8 mouse cellular contexts compared by ENCODE assay signal in the genomic region with DNA sequence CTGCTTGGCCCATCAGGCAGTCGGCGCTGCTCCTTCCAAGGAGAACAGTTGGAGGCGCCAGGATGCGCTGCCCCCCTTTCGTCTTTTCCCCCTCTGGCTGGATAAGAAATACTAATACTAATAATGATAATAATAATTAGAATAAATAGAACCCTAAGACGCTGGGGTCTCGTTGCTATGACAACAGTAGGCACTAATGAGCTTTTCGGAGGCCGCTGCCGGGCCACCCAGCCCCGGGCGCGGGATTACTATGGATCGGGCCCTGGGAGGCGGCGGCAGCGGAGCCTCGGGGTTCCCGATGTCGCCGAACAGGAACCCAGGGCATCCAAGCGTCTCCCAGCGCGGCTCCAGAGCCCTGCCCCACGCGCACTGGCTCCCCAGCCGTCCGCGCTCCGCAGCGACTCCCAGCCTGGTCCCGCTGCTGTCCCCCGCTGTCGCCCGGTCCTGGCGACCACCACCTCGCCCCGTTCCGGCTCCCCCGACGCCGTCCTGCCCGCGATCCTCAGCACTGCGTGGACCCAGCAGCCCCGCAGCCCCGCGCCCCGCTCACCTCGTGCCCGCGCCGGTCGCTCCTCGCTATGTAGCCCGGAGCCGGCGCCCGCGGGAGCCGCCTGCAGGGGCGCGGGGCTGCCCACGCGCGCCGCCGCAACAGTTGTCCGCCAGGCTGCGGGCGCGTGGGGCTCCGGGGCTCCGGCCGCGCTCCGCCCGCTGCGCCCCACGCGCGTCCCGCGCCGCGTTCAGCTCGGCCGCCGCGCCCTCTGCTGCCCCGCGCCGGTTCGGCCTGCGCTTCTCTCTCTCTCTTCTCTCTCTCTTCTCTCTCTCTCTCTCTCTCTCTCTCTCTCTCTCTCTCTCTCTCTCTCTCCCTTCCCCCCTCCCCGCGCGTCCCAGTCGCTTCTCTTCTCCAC. TPM values are rescaled to one million over a fixed set of nuclear protein-coding genes. Genes with fewer than 3 reads are reported as not detected.
A peak's percentile ranks its signal among the peaks of the same experiment; 100 is the strongest.
DNase-seq lines count a peak whose midpoint lies in the region; ATAC-seq lines count a peak whose summit lies in the region.

No protein-coding gene starts in this region.

- H3K27ac ChIP-seq in embryonic facial prominence, embryonic 10.5 days (replicated peaks): peak overlapping the region; percentile 82
- H3K27ac ChIP-seq in hindbrain, embryonic 13.5 days: peak overlapping the region; percentile 55
- H3K27ac ChIP-seq in midbrain, embryonic 10.5 days (replicated peaks): peak overlapping the region; percentile 94

- peak overlapping the region; percentile 71 for H3K4me3 ChIP-seq in embryonic facial prominence, embryonic 10.5 days
- H3K4me3 ChIP-seq in hindbrain, embryonic 13.5 days: peak overlapping the region; percentile 60
- H3K4me3 ChIP-seq in midbrain, embryonic 10.5 days: peak overlapping the region; percentile 80

- peak overlapping the region; percentile 80 for H3K4me2 ChIP-seq in hindbrain, embryonic 13.5 days

- WGBS in embryonic facial prominence, embryonic 10.5 days: 1% methylated on average over 99 of the region's 99 CpGs
- under 1% methylated on average over 86 of the region's 99 CpGs for WGBS in hindbrain, embryonic 13.5 days
- 2% methylated on average over 98 of the region's 99 CpGs for WGBS in midbrain, embryonic 10.5 days

- no peaks in the 10 kb centered on the region for H3K36me3 ChIP-seq in embryonic facial prominence, embryonic 10.5 days (replicated peaks)
- H3K36me3 ChIP-seq in hindbrain, embryonic 13.5 days: no peaks in the 10 kb centered on the region
- no peaks in the 10 kb centered on the region for H3K36me3 ChIP-seq in midbrain, embryonic 10.5 days

- peak; percentile 27 to 37 for DNase-seq in layer of hippocampus, postnatal 25 days (ENCODE audit: extremely low spot score in 1 of 2, low spot score in 1 of 2)
- no peak for DNase-seq in layer of hippocampus, adult 9-11 months
- DNase-seq in embryonic facial prominence, embryonic 10.5 days (ENCODE audit: low spot score): peak; percentile 48
- DNase-seq in midbrain, embryonic 10.5 days (ENCODE audit: low spot score): peak; percentile 53
- no peak for DNase-seq in urinary bladder, postnatal 36 days (ENCODE audit: low spot score in 2 of 2)
- DNase-seq in spleen, postnatal 14 days (ENCODE audit: low spot score in 2 of 2): no peak
- DNase-seq in cerebellum, postnatal 4 days (ENCODE audit: low spot score in 2 of 2): no peak

- peaks cover 100% of the 10 kb centered on the region for H3K27me3 ChIP-seq in embryonic facial prominence, embryonic 10.5 days (replicated peaks; ENCODE audit: low read depth, poor library complexity, severe bottlenecking)
- H3K27me3 ChIP-seq in hindbrain, embryonic 13.5 days: peaks cover 61% of the 10 kb centered on the region
- H3K27me3 ChIP-seq in midbrain, embryonic 10.5 days (ENCODE audit: low read depth, poor library complexity, severe bottlenecking): peaks cover 100% of the 10 kb centered on the region

- H3K4me1 ChIP-seq in embryonic facial prominence, embryonic 10.5 days: peaks cover 60% of the 10 kb centered on the region
- peaks cover 67% of the 10 kb centered on the region for H3K4me1 ChIP-seq in hindbrain, embryonic 13.5 days (replicated peaks)
- H3K4me1 ChIP-seq in midbrain, embryonic 10.5 days: peaks cover 79% of the 10 kb centered on the region

- H3K9ac ChIP-seq in hindbrain, embryonic 13.5 days: peak overlapping the region; percentile 83

- no peaks in the 10 kb centered on the region for H3K9me3 ChIP-seq in embryonic facial prominence, embryonic 10.5 days
- H3K9me3 ChIP-seq in hindbrain, embryonic 13.5 days: no peaks in the 10 kb centered on the region
- H3K9me3 ChIP-seq in midbrain, embryonic 10.5 days (replicated peaks): no peaks in the 10 kb centered on the region

- ATAC-seq in hindbrain, embryonic 13.5 days (ENCODE audit: low FRiP score): peak; percentile 33; the same call in 1 of the 2 replicates

RNA-seq across cellular contexts. Expression of gene Shisal1, which starts 0.8 kb away (rescaled TPM):
- 10 to 100 TPM; 62.5 to 65.1 TPM for total RNA-seq in layer of hippocampus, postnatal 25 days (2021)
- 1.9 and 2.2 TPM in 2 replicates for polyA plus RNA-seq in embryonic facial prominence, embryonic 10.5 days (2016; fragmentation: Nextera tagmentation; extraction: Ambion mirVana)
- 9.5 and 10.9 TPM in 2 replicates for polyA plus RNA-seq in hindbrain, embryonic 13.5 days (2015; fragmentation: Nextera tagmentation; extraction: Ambion mirVana)
- 5.7 and 11.4 TPM in 2 replicates for polyA plus RNA-seq in midbrain, embryonic 10.5 days (2016; fragmentation: Nextera tagmentation; extraction: Ambion mirVana)

Comparison
In these comparisons a context has a peak if more than half of its experiments do, and no peak if none do; other contexts are left out.
1. DNase-seq: peak in layer of hippocampus, postnatal 25 days (2 of 2), embryonic facial prominence, embryonic 10.5 days (single experiment) and midbrain, embryonic 10.5 days (single experiment); none in layer of hippocampus, adult 9-11 months (single experiment), urinary bladder, postnatal 36 days (0 of 2), spleen, postnatal 14 days (0 of 2) and cerebellum, postnatal 4 days (0 of 2).
2. Peak in every context shown above with its lines, with median percentiles within 50 percentile points of each other: H3K27ac ChIP-seq and H3K4me3 ChIP-seq.